Mouse (Mus musculus) embryo, embryonic 10 days (tissue): Measurements from ENCODE around the gene Ndufs6.
A peak's percentile ranks its signal among the peaks of the same experiment; 100 is the strongest.

Experiments used
- DNase-seq: peaks from one replicate; pipeline ENCODE4 v3.0.0-alpha.2; 2015; ENCODE audit warnings: low spot score

The Ndufs6 gene

DNA sequence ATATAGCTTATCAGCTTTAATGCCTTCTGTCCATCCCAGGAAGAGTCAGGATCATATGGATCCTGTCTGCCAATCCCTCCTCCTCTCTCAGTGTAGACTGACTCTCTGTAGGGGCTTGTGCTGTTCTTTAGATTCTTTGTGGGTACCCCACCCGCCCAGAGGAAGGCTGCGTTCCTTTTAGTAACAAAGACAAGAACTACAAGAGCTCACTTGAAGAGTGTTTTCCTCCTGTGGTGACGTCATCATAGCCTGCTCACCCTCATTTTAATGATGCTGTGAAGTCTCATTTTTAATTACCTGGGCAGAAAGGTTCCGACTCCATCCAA is 22.3 kb downstream of the Ndufs6 start:
- no peak for DNase-seq

DNA sequence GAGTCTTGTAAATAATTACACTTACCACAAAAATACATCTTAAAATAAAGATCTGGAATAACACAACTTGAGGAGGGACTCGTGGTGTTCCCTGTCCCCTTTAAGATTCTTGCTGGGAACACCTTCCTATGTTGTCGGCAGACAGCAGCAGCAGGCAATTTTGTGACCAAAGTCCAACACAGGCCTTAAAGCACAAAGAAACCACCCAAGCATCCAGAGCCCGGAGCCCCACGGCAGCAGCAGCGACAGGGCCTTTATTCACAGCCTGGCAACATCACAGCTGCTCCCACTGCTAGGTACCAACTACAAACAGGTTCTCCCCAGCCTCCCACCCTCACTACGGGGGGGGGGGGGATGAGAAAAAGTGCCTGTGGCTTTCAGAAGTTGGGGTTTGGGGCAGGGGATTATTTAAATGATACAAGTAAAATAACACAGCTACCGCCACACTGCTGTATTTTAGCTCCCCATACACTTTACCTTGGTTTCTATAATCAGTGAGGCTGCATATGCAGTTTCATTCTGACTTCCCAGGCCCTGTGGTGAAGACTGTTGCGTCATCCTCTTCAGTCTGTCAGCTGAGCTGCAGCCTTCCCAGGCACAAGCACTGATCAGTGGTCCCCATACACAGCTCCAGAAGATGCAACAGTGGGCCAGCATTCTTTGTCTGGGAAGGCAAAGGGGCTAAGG is 22.8 kb downstream of the Ndufs6 start:
- peak; percentile 28 for DNase-seq

DNA sequence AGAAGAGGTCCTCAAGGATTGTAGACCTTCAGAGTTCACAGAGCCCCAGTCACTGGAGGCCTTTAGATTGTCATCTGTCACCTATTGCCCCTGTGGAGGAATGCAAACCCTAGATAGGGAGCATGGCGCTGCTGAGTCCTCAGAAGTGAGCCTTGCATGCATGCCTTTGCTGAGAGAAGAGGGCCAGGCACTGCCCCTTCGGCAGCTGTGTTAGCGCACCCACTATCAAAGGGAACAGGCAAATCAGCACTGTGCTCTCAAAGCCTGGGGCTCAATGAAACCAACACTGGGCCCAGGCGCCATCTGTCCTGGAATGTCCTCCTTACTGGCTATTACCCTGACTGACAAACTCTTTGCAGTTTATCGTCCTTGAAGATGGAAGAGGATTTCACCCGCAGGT is 23.6 kb downstream of the Ndufs6 start:
- DNase-seq, result peak; percentile 18

DNA sequence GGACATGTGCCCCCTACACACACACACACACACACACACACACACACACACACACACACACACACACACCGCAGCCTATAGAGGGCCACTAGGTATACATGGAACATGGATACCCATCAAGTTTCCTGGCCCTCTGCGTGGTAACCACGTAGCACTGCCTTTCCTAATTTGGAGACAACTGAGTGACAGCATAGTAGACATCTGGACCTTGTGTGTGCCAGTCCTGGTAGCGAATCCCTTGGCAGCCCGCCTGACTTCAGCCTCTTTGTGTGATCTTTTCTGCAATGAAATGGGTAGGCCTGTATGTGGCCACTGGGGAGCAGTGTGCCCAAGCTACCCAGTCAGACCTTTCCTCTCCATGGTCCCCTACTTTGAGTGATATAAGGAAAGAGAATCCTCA is 29.0 kb downstream of the Ndufs6 start:
- no peak for DNase-seq

DNA sequence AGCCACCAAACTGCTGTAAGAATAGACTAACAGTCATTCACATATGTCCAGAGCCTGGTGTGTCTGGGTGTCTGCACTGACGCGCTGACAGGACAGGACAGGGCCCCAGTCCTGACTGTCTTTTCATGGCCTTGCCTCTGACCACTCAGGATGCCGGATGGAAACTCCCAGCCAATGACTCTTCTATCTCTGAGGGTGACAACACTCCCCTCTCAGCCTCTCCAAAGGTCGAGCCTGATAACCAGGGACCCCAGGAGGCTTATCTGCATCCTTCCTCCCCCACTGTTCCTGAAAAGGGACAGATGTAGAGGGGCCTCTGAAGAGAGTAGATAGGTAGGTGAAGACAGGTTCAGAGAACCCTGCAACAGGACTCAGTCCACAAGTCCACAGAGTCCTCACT is 29.6 kb downstream of the Ndufs6 start:
- no peak for DNase-seq

DNA sequence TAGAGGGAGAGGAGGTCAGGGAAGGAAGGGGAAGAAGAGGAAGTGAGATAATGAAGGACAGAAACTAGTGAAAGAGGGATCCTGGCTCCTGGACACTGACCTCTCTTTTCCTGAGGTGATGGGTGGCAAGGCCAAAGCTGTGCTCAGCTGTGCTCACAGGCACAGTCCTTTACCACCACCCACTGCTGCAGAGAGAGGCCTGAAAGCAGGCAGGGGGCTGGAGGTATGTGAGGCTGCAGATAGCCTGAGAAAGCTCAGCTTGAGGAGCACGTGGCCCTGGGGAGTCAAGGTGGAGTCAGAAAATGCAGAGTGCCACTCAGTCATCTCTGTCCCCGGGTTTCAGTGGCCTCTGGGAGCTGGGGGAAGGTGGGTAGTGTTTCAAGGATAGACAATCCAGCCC is 37.2 kb downstream of the Ndufs6 start:
- no peak for DNase-seq

DNA sequence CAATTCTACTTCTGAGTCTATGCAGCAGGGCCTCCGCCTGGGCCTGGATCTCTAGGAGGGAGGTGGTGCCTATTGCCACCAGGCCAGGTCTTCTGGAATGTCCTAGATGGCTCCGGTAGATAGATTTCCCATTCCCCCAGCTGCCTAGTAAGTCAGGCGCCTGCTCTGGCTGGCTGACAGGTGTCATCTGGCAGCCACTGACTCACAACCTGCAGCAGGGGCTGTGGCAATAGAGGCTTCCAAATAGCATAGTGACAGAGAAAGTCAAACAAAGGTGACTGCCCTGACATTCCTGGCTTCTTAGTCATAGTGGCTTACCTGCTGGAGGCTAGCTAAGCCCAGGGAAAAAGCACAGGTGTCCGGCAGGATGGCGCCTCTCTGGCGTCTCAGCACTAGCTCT is 38.1 kb downstream of the Ndufs6 start:
- no peak for DNase-seq

DNA sequence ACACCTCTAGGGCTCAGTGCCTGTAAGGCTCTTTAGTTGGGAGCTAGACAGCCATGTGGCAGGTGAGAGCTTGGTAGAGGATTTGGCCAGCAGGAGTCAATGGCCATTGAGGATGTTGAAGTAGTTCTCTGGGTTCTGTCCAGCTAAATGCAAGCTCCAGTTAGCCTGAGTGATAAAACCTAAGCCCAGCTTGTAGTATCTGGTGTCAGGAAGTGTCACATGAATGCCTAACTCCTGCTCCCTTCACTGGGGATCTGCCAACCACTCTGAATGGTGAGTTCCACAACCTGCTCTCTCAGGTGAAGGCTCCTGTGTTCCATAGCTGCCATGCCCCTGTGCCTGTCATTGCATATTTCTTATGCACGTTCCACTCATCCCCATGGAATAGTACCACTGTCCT is 44.8 kb downstream of the Ndufs6 start:
- DNase-seq, result no peak

DNA sequence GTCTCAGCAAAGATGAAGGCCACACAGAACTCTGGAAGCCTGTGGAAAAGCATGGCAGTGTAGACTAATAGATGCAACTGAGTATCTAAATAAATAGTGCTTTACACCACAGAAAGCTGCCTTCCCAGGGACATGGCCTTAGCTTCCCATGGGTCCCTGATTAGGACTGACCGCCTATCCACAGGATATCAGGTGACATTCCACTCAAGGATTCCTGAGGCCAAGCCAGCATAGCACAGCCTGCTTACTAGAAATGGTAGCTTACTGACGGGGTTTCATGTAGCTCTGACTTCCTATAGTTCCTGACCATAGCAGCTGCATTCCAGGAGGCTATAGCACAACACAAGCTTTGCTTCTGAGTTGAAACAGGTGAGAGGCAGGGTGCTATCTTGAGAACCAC is 45.9 kb downstream of the Ndufs6 start:
- DNase-seq, result no peak

DNA sequence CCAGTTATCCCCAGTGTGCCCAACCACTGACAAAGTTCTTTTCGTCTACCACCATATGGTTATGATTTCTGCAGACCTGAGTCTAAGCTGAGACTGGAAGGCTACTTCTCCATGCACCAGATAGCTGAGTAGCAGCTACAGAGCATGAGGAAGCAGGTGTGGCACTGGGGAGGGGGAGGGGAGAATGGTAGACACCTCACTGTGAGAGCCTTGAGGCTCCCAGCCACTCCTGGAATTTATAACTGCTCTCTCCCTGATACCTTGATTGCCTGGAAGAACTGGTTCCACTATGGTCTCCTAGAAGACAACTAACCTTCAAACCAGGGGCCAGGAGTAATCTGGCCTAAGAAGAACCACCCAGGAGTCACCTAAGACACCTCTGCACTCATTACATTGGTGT is 49.1 kb downstream of the Ndufs6 start:
- no peak for DNase-seq

DNA sequence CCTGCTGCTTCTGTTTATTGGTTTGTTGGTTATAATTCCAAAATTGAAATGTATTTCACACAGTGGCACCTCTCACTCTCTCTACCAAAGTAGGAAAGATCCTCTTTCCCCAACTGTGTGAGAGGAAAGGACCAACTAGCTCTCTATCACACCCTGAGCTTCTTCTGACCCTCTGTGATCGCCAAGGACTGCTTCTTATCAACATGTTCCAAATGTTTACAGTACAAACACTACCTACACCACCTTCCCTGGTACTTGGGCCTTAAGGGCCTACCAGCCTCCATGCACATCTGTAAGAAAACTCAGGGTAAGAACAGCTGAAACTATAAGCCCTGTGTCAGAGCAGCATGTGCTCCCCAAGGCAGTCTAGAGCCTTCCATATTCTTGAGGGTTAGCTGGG is 50.5 kb downstream of the Ndufs6 start:
- no peak for DNase-seq

DNA sequence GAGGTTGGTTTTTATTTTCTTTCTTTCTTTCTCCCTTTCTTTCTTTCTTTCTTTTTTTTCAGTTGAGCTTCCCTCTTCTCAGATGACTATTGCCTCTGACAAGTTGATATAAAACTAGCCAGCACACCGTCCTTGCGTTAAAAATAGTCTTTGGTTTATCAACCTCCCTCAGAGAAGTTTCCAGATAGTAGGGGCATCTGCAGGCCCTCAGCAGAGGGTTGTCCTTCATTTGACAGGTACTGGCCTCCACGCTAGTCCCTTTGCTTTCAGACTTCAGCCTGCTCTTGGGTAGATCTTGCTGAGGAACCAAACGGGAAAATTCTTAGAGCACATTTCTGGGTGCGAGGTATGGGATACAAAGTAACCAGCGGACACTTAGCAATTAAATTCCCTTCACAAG is 51.0 kb downstream of the Ndufs6 start:
- DNase-seq, result no peak

DNA sequence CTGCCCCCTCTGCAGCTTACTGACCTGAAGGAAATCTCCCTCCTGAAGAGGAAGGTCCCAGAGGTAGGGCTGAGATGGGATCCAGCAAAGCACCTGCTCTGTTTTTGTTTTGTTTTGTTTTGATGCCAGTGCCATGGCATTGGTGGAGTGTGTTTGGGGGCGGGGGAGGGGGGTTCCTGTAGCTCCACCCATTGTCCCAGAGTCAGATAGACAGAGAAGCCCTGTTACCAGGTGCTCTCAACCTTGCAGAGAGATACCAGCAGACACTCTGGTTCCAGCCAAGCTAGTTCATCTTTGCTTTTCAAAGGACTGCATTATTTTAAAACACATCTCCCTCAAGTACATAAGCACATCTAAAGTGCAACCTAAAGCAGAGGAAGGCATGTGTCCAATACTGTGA is 54.8 kb downstream of the Ndufs6 start:
- DNase-seq, result no peak

DNA sequence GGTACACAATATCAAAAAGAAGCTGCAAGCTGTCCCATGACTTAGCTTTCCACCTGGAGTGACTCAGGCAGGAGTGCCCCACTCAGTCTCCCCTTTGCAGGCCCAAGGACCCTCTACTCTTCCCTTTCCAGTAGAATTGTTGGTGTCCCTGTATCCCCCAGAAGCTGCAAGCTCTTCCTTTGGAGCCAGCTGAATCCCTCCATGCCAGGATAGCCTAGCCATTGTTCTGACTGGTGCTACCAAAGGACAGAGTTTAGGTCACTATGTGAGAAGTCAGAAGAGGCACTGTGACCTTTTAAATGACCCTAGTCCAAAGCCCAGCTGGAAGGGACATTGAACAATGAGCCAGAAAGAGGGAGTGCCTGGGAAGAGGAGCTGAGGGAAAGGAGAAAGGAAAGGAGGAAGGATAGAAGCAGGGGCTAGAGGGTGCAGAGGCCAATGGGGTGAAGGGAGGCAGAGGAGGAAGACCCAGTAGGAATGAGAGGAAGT is 55.5 kb downstream of the Ndufs6 start:
- peak; percentile 56 for DNase-seq

DNA sequence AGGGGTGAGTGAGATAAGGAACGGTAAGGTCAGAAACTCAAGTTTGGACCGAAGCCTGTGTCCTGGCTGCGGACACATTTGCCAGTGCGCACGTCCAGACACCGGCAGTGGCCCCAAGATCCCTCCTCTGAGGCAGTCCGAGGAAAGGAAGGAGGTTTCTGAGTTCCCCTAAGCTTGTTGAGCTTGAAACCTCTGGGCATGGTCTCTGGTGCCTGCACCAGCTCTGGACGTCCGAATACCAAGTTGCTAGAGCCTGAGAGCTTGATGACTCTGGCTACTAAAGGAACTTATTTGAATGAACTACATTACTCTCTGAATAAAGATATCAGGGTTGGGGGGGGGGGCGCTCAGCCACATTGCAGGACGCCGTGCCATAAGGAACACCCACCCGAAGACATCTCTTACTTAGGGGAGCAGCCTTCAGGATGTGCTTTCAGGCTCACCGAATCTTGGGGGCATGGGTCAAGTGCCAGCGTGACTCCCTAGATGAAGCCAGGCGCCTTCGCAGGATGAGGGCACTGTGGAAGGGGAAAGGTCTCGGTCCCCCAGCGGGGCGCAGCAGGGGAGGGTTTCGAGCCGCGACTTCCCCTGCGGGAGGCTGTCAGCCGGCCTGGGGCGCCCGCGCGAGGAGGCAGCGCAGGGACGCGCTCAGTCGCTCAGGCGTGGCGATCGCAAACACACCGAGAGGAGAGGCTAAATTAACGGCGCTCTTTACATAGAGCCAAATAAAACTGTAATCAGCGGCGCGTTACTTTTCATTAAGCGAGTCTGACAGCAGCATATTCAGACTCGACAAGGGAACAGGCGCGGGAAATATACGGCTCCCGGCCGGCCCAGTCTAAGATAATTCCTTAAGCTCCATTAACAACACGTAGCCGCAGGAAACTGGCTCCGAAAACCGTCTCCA is 56.8 kb downstream of the Ndufs6 start:
- peak; percentile 44 for DNase-seq

DNA sequence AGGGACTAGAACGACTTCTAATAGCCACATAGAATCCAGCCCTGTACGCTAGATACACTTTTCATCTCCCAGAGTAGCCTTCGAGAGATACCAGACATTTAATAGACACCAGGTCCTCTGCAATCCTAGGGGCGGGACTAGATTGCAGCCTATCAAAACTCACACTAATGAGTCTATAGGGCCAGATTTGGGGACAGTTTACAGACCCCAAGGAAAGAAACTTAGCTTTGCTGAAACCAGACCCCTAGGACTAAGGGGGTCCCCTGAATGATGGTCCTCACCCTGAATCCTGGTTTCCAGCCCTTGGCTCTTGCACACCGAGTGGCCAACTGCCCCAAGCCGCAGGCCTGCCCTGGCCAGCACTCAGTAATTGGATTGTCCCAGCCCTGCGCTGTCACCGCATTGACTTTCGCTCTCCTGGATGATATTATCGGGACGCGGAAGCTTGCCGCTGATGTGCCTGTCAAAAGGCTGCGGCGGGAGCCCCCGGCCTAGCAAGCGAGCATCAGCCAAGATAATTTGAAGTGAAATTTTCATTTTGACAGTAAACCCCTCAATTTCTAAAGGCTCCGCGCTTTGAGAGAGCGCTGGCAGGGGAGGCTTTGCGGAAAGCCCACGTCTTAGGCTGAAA is 57.8 kb downstream of the Ndufs6 start:
- peak; percentile 46 for DNase-seq

DNA sequence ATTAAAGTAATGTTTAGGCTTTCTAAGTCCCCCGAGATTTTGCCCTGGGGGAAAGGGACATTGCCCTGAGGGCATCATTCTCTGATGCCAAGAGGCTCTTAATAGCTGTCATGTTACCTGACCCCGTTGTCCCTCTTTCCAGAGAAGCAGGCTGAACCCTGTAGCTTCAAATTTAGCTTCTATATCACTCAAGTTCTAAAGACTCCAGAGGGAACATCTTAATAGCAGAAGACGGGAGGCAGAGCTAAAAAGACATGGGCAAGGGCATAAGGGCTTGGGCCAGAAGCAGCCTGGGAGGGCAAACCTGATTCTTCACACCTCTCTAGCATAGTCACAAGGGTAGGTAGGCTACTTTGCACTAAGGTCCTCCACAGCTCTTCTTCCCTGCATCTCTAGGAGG is 58.5 kb downstream of the Ndufs6 start:
- no peak for DNase-seq
